Mouse (Mus musculus): ENCODE measurements around the gene Dapk2.
"Not testable (repeated sequence)": the region's sequence is repeated elsewhere in the genome, so short reads cannot be mapped to it uniquely, and the experiment has no call there.

Gene Dapk2

DNA sequence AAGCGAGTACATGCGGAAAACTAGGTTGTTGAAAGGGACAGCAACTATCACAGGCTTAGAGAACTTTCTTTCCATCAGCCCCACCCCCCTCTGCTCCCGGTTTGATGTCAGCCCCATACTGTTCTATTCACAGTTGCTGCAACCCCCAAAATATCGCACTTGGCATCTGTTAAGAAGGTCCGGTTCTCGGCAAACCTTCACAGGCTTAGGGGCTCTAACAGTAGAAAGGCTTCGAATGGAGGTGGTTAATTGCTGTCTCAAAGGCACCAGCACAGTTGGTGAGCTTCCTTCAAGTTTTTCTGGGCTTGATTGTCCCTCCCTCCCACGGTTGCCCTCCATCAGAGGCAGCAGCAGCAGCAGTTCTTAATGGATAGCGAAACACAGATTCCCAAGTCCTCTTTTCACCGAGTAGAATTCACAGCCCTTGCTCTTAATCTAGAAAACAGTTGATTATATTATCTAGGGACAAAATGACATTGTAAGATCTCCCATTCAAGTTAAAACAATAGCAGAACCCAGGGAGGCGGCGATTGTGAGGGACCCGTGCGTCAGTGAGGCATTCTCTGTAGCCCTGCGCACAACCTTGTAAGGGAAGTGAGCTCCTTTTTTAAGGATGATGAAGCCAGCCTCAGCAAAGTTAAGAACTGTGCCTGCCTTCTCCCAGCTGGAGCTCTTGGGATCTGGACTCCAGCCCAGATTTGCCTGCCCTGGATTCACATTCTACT, 117.4 kb downstream of the Dapk2 start:
- DNase-seq (ENCODE audit: low read depth, low spot score) = no peak

DNA sequence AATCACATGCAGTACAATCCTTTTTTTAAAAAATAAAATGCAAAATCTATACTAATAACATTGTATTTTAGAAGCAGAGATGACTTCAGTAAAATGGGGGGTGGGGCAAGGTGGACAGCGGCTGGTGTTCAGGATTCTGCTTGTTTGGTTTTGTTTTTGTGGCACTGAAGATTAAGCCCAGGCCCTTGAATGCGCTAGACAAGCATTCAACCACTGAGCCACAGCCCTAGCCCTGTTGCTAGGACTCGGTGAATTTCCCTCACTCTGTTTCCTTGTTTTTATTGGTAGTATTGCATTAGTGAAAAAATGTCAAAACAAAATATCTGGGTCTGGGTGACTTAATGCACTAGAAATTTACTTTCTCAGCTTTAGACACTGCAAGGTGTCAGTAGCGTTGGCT, 118.0 kb downstream of the Dapk2 start:
- no peak for DNase-seq (ENCODE audit: low read depth, low spot score)

DNA sequence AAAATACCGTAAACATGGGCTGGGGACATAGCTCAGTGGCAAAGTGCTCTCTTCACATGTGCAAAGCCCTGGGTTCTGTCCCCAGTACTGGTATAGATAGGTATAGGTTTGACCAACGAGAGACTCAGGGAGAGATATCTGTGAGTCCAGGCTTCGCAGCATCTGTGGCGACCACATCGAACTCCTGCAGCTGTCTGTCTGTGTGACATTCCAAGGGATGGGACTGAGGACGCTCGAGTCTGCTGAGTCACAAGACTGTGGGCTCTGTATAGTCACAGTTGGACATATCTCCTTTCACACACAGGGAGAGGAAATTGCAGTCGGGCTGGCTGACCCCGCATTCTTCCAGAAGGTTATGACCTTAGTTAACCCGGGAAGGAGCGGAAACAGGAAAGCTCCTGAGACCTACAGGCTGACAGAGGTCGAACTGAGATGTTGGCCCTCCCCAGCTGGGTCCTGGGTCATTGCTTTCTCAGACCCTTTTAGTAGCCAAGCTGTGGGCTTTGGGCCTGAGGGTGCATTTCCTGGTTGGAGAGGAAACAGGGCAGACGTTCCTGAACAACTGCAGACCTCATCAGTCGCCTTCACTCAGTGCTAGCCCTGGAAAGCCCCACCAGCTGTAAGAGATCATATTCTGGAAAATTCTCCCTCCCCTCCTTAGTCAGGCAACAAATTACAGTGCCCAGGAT, 118.8 kb downstream of the Dapk2 start:
- DNase-seq (ENCODE audit: low read depth, low spot score) = no peak

DNA sequence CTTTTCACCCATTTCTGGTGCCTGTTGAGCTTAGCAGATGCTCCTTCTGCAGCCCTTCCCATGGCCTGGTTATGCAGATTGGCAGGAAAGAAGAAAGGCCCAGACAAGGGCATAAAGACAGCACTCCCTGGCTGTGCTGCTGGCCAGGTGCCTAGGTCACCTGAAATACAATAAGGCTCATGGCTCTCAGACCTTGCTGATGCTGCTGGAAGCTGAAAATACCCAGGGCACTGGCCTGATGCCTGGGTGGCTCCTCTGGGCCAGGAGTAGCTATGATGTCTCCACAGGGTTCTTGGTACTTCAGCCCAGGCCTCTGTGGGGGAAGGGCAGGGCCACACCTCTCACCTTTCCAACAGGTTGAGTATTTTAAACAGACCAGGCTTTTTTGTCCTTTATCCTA, 121.6 kb downstream of the Dapk2 start:
- no peak for DNase-seq (ENCODE audit: low read depth, low spot score)

DNA sequence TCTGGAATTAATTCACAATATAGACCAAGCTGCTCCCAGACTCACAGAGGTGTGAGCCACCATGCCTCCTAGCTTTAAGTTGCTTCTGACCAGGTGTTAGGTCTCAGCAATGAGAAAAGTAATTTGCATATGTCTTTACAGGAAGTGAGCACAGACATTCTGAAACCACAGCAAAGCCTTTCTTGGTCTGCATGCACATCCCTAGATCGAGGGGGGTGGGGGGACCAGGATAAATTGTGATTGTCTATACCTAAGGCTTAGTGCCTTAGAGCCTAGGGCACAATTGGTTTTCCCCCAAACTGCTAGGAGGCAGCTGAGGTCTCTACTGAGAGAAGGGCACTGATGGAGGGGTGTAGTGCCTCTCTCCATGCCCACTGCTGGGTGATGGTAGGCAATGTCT, 122.5 kb downstream of the Dapk2 start:
- no peak for DNase-seq (ENCODE audit: low read depth, low spot score)

DNA sequence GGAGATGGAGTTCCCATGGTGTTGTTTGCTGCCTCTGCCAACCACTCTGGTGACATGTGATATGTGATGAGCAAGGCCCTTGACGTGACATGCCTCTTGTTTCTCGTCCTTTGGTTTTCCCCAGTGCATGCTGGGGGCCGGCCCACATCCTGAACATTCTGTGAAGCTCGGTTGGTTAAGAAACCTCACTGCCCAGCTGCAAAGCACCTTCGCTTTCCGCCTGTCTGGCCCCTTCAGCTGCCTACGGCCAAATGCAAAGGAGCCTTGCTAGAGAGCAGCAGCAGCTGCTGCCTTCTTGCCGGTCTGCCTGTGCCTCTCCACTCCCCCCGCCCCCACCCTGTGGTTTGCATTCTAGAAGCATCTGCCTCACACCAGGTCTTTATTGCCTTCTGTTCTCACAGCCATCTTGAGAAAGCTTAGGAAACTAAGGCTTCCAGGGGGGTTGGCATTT, 123.5 kb downstream of the Dapk2 start:
- DNase-seq (ENCODE audit: low read depth, low spot score) = no peak

DNA sequence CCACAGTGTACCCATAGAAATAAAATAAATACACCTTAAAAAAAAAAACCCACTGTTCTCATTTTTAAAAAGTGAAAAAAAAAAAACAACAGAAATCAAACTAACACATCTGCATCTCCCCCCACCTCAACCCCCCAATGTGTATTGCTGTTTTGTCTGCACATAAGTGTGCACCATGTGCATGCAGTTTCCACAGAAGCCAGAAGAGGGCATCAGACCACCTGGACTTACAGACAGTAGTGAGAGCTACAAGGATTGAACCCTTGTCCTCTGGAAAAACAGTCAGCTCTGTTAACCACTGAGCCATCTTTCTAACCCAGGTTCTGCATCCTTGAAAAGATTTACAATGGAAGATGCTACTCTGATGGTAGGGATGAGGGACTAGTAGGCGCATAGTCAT, 124.6 kb downstream of the Dapk2 start:
- no peak for DNase-seq (ENCODE audit: low read depth, low spot score)

DNA sequence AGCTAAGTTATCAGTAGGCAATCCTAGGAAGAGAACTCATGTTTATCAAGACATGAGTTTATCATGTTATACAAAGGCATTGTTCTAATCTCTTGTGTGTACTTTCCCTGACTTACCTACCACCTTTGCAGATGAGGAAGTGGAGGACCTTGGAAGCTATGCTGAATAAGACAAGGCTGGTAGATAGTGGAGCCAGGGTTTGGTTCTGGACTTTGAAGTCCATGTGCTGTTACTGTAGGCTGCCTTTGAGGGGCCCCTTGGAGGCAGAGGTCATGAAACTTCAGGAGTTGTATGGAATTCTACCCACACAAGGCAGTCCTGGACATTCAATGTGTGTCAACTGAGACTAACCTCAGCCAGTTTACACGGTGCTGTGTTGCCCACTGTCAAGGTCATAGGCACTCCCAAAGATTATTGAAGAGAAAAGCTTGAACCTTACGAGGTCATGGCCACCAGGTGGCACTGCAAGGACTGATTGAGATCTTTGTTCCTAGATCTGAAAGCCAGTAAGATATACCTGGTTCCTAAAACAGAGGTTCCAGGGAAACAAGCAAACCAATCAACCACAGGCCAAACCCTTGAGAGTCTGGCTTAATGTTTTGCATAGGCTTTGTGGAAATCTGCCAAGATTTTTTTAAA, 125.7 kb downstream of the Dapk2 start:
- peak; percentile 38 for DNase-seq (ENCODE audit: low read depth, low spot score)

DNA sequence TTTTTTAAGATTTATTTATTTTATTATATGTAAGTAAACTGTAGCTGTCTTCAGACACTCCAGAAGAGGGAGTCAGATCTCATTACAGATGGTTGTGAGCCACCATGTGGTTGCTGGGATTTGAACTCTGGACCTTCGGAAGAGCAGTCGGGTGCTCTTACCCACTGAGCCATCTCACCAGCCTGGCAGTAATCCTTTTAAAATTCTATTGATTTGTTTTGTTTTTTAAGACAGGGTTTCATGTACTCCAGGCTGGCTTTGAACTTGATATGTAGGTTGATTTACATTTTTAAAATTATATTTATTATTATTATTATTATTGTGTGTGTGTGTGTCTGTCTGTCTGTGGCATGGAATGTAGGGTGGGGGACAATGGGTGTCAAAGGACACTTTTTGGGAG, 127.2 kb downstream of the Dapk2 start:
- not testable (repeated sequence) for DNase-seq (ENCODE audit: low read depth, low spot score)

DNA sequence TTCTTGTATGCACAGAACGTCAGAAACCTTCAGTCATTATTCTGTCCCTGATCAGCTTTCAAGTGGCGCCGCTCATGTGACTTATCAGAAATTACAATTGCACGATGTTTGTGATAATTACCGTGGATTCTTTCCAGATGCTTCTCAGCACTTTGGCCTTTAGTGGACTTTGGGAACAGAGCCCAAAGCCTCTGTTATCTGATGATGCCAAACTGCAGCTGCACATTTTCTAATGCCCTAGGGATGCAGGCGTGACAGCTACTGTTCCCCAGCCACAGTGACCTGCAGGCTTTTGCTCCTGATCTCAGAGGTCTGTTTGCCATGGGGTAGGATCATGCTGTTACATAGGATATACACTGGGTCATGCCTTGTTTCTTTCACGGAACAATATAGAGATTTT, 127.9 kb downstream of the Dapk2 start:
- no peak for DNase-seq (ENCODE audit: low read depth, low spot score)

DNA sequence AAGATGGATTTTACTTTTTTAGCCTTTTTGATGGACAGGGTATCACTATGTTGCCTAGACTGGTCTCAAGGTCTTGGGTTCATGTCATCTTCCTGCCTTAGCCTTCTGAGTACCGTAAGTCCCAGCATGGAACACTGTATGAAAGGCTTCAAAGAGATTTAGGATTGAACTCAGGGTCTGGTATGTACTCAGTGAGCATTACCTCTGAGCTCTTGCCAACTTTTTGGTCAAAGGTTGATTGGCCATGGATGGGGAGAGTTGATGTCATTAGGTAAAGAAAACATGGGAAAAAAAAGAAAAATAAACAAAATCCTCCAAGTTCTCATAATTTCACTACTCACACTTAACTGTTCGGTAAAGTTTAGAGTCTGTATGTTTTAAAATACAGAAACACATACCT, 132.7 kb downstream of the Dapk2 start:
- no peak for DNase-seq (ENCODE audit: low read depth, low spot score)

DNA sequence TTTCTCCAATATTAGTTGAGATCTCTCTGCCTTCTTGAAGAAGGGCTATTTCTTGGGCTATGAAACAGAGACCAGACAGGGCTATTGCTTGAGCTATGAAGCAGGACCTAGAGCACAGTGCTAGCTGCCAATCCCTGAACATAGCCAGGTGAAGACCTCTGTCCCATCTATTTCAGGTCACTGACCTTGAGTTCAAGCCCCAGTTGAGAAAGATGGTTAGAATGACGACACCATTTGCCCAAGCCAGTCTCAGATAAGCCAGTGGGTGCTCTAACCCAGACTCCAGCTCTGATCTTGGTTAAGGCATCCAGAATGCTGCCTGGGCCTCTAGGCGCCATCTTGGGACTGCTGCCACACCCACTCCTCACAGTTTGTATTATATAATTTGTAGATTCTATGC, 135.3 kb downstream of the Dapk2 start:
- no peak for DNase-seq (ENCODE audit: low read depth, low spot score)

DNA sequence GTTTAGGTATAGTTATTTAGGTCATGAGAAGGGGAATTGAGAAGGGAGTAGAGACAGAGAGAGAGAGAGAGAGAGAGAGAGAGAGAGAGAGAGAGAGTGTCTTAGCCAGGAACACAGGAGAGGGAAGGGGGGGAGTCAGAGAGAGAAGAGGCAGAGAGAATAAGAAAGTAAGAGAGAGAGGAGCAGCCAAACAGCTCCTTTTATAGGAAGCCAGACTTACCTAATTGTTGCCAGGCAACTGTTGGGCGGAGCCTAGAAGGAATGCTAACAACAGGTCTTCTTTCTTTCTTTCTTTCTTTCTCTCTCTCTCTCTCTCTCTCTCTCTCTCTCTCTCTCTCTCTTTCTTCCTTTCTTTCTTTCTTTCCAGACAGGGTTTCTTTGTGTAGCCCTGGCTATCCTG, 136.2 kb downstream of the Dapk2 start:
- DNase-seq (ENCODE audit: low read depth, low spot score) = no peak

DNA sequence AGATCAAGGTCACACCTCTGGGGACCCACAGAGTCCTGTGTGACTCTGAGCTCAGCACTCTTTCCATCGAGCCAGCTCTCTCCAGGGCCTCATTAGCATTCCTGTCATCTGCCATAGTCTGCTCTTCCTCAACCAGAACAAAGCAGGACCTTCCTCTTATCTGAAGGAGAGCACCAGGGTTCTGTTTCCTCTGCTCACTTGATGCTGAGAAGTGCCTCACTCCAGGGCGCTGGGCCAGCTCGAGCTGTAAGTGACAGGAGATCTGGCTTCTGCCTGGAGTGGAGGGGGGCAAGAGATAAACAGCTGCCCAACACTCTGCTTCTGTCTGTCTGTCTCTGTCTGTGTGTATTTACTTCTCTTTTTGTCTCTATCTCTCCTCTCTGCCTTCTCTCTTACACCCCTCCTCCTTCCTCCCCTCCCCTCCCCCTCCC, 137.0 kb downstream of the Dapk2 start:
- DNase-seq (ENCODE audit: low read depth, low spot score) = no peak

DNA sequence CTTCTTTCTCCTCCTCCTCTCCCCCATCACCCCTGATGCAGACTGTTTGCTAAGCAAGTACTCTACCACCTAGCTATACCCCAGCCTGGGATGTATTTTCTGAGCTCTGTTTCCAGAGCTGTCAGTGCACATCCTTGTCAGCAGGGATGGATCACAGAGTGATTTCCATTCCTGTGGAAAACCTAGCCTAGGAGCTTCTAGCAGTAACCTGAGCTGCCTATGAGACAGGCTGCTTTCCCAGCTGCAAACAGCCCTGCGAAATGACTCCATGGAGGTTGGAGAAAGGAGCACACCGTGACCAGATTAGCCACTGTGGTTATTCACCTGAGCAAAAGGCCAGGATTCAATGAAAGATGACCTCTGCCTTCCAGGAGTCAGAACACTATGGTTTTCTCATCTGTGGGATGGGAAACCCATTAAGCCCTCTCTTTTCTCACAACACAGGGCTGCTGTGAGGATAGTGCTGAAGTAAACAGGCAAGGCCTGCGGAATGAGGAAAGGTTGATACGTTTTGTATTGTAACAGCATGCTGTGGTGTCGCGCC, 137.6 kb downstream of the Dapk2 start:
- no peak for DNase-seq (ENCODE audit: low read depth, low spot score)

DNA sequence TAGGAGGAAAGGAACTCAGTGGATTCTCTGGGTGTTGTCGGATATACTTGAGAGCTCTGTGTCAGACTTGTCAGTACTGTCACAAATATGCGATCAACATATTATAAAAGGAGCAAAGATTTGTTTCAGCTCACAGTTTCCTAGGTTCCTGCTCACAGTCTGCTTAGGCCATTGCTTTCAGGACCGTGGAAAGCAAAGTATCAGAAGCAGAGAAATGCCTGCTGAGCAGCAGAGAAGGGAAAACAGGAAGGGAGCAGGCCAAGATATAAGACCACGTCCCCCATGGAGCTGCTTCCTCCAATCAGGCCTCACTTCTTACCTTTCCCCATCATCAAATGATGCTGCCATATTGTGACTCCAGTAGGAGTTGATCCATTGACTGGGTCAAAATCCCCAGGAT, 140.8 kb downstream of the Dapk2 start:
- DNase-seq (ENCODE audit: low read depth, low spot score) = no peak

DNA sequence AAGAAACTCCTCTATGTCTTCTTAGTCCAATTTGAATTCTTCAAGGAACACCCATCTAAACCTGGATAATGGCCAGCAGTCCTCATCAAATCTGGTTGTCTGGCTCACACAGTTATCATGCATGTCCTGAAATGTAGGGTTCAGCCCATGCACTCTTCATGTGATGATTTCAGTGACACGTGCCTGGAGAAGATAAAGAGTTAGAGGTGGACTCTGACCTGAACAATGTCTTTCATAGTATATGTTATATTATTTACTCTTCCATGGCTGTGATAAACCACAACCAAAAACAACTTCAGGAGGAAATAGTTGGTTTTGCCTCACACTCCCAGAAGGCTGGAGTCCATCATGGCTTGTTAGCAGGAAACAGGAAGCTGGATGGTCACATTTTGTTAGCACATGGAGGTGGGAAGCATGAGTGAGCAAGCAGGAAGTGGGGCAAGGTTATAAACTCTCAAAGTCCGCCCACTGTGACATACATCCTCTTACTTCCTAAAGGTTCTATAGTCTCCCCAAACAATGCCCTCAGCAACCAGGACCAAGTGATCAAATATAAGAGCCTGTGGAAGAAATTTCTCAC, 142.5 kb downstream of the Dapk2 start:
- DNase-seq (ENCODE audit: low read depth, low spot score) = no peak

DNA sequence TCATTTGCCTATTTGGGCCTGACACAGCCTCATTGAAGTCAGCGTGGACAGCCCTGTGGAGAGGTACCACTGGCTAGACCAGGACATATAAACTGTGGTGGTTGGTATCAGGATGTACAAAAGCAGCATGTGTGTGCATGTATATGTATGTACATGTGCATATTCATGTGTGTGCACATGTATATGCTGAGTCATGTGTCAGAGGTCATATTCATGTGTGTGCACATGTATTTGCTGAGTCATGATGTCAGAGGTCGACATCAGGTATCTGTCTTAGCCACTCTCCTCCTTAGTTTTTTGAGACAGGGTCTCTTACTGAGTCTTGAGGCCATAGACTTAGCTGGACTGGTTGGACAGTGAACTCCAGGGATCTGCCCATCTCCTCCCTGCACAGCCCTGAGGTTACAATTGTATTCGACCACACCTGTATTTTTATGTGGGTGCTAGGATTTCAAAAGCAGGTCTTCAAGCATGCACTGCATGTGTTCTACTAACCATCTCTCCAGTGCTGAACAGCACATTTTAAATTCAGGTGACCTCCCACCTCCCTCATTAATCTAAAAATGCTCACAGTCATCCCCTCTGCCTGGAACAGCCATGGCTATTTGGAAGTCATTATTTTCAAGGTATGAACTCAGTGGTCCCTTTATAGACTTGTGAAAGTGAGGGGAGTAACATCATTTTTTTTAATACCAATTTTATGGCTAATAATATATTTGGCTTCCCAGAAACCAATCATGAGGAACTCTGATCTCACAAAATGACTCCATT, 146.5 kb downstream of the Dapk2 start:
- no peak for DNase-seq (ENCODE audit: low read depth, low spot score)

DNA sequence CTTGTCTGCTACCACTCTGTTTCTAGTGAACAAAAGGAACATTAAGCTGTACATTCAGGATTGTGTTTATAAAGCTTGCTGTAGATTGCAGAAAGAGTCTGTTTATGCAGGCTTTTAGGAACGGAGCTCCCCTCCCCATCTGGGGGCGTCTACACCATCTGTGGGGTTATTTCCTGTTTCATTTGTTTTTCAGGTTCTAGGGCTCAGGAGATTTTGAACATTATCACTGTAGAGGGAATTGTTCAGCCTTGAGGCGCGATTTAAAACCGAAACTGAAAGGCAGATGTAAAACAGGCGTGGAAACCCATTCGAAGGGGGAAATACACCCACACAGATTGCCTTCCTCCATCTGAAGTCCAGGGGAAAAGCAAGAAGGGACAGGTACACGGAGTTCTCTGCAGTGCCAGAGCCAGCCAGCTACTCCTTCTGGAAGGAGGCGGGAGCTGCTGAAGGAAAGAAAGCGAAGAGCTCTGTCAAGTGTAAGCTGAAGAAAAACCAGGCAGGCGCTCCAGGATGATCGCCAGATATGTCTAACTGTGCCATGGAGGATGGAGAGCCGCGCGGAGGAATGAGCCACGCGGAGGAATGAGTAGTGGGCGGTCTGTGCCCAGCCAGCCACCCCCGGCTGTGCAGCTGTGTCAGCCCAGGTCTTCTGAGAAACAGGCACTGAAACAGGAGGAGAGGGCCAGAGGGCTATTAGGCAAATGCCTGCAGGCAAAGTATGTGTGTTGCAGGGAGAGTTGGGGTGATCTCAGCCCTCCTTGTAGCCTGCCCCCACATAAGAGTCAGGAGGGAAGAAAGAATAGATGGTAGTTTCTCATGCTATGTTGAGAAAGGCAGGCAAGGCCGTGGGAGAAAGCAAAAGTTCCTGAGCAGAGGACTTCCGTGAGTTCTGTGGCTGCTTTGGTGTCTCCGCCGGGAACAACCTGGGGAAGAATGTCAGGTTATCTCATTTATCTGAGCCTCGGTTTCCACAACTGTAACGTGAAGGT, 147.4 kb downstream of the Dapk2 start:
- DNase-seq (ENCODE audit: low read depth, low spot score) = no peak

DNA sequence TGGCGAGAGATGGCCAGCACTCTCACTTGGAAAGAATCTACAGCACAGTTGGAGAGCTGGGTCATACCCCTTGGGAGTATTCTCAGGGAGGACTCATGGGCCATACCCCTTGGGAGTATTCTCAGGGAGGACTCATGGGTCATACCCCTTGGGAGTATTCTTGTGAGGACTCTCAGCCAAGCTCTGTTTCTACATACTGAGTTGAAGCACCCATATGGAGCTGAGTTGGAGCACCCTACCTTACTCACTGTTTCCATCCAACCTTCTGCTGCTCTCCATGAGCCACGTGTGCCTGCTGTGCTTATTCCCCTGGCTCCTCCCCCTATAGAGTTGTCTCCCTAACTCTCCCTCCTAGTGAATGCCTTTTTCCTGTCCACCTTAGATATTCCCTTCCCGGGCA, 148.4 kb downstream of the Dapk2 start:
- no peak for DNase-seq (ENCODE audit: low read depth, low spot score)
